Mouse (Mus musculus) right cerebral cortex, adult 2 months (tissue): ENCODE data around the gene Mgat4b.

Source experiments
- DNase-seq, 2 experiments: peaks; one replicate each; pipeline ENCODE4 v3.0.0; 2021 to 2022; ENCODE audit warnings: low spot score in 2 of 2

Mgat4b gene

DNA sequence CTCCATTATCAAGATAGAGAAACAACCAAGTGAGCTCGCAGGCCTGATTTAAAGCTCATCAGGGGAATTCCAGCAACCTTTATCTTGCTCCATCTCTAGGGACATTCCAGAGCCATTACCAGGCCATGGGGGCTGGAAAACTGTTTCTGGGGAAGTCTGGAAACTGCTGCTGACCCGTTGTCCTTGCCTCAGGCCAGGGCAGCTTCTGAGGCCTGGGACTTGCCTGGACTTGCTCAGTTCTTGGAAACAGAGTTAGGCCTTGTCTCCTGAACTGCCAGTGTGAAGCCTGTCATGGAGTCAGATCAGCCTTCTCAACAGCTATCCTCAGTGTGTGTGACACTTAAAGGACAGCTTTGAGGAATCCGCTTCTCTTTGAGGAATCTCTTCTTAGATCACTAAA lies 41.5 kb downstream of the Mgat4b start:
- no peak for DNase-seq

GRCm38 (mm10) chr11:50252684-50253265 lies 42.1 kb downstream of the Mgat4b start:
- no peak for DNase-seq

- DNase-seq = no peak
Observed at GRCm38 (mm10) chr11:50253393-50253792, 42.7 kb downstream of the Mgat4b start.

GRCm38 (mm10) chr11:50254010-50254580 lies 43.4 kb downstream of the Mgat4b start:
- DNase-seq = peak; percentile 85 to 89

GRCm38 (mm10) chr11:50256615-50257014 lies 45.9 kb downstream of the Mgat4b start:
- peak in 1 of 2 experiments; percentile 39 for DNase-seq

DNA sequence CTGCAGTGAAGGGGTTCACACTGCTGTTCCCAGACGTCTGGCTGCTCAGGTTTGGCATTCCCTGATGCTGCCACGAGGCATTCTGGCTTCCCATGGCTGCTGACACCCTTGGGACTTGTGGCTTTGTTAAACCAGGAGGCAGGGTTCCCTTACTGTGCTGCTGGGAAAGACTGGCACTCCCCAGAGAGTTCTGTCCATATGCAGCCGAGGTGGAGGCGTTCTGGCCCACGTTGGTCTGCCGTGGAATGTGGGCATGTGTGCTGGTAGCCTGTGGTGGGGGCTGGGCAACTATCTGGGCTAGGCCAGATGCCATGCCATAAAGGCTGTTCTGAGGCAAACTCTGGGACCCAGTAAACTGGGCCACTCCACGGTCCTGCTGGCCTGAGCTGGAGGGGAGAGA lies 47.6 kb downstream of the Mgat4b start:
- peak; percentile 68 to 73 for DNase-seq

GRCm38 (mm10) chr11:50262020-50262419 lies 51.3 kb downstream of the Mgat4b start:
- DNase-seq = no peak

DNA sequence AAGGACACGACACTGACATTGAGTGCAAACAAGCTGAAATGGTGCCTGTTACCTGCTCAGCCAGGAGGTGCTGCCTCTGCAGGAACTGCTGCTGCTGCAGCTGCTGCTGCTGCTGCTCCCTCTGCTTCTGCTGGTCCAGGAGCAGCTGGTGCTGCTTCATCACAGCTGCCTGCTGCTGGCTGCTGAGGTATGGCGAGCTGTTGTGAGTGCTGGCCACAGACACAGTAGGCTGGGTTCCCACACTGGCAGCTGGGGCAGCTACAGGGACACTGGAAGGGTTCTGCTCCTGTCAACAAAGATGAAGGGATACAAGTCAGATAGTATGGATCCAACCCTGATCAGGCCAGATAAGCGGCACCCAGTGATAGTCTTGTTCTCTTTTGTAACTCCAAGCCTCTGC lies 52.5 kb downstream of the Mgat4b start:
- no peak for DNase-seq

- DNase-seq = no peak
Observed at GRCm38 (mm10) chr11:50265931-50266330, 55.2 kb downstream of the Mgat4b start.

- no peak for DNase-seq
Observed at GRCm38 (mm10) chr11:50266997-50267396, 56.3 kb downstream of the Mgat4b start.

DNA sequence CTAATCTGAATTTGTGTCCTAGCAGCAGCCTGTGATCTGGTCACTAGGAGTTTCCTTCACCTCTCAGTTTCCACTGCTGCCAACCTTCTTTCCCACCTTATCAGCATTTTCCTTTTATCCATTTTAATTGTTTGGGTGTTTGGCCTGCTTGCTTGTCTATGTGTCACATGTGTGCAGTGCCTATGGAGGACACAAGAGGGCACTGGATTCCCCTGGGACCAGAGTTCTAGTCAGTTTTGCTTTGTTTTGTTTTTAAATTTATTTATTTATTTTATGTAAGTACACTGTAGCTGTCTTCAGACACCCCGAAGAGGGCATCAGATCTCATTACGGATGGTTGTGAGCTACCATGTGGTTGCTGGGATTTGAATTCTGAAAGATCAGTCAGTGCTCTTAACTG lies 58.5 kb downstream of the Mgat4b start:
- no peak for DNase-seq

DNA sequence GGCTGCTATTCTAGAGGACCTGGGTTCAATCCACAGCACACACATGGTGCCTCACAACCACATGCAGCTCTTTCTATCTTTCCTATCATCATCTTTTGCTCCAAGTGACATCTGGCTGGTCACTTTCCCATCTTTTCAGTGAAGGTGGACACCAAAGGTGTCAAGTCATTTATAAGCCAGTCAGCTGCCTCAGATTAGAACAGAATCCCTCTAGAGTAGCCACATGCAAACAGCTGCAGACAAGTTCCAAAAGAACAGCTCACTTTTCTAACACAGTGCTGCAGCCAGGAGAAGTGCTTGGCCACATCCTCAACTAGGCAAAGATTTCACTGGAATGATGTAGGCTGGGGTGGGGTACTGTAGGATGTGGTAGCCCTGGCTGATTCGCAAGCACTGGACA lies 59.2 kb downstream of the Mgat4b start:
- no peak for DNase-seq

GRCm38 (mm10) chr11:50272819-50273218 lies 62.1 kb downstream of the Mgat4b start:
- DNase-seq = no peak

GRCm38 (mm10) chr11:50275077-50275476 lies 64.4 kb downstream of the Mgat4b start:
- no peak for DNase-seq

- peak in 1 of 2 experiments; percentile 33 for DNase-seq
Observed at GRCm38 (mm10) chr11:50275568-50276151, 65.0 kb downstream of the Mgat4b start.

DNA sequence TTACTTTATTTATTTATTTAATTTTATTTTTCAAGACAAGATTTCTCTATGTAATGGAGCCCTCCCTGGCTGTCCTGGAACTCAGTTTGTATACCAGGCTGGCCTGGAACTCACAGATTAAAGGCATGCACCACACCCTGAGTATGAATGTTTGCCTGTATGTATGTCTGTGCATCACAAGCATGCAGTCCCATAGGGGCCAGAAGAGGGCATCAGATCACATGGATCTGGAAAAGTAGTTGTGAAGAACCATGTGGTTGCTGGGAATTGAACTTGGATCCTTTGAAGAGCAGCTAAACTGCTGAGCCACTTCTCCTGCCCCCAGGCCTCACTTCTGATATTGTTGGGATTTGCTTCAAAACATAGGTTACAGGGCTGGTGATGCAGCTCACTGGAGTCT lies 66.3 kb downstream of the Mgat4b start:
- no peak for DNase-seq

GRCm38 (mm10) chr11:50277706-50278105 lies 67.0 kb downstream of the Mgat4b start:
- no peak for DNase-seq

GRCm38 (mm10) chr11:50279005-50279404 lies 68.3 kb downstream of the Mgat4b start:
- DNase-seq = no peak

GRCm38 (mm10) chr11:50280053-50280452 lies 69.4 kb downstream of the Mgat4b start:
- DNase-seq = no peak
